Mouse (Mus musculus): ENCODE data around the gene Dlgap3. TPM values are rescaled to one million over a fixed set of nuclear protein-coding genes. Genes with fewer than 3 reads are reported as not detected.

The Dlgap3 gene
- polyA plus RNA-seq, 1 experiment from 2014 or later, result 1.4 TPM

GRCm38 (mm10) chr4:127215799-127216198 is 46.8 kb downstream of the Dlgap3 start:
- H3K4me2 ChIP-seq, result no peak overlapping the region
- no peak overlapping the region for H3K9ac ChIP-seq
- H3K4me3 ChIP-seq (ENCODE audit: low read depth, low read length), result no peak overlapping the region
- 34% methylated on average over 6 of the region's 9 CpGs for WGBS
- no peak for DNase-seq
- H3K27me3 ChIP-seq (ENCODE audit: insufficient read depth, low read length), result peaks cover 32% of the 10 kb centered on the region
- ATAC-seq (ENCODE audit: insufficient read depth), result no peak
- TF ChIP-seq CTCF (IDR thresholded peaks at IDR 0.05; ENCODE audit: low read depth), result no peak
- H3K27ac ChIP-seq (ENCODE audit: low read depth), result no peak overlapping the region
- no peaks in the 10 kb centered on the region for H3K36me3 ChIP-seq (ENCODE audit: insufficient read depth)
- H3K9me3 ChIP-seq (ENCODE audit: low read depth, low read length), result no peaks in the 10 kb centered on the region
- no peaks in the 10 kb centered on the region for H3K4me1 ChIP-seq (ENCODE audit: insufficient read depth)

GRCm38 (mm10) chr4:127216251-127216651 is 47.2 kb downstream of the Dlgap3 start:
- H3K27me3 ChIP-seq (ENCODE audit: insufficient read depth, low read length), result peaks cover 32% of the 10 kb centered on the region
- no peak overlapping the region for H3K4me2 ChIP-seq
- no peak for ATAC-seq (ENCODE audit: insufficient read depth)

GRCm38 (mm10) chr4:127217048-127217447 is 48.0 kb downstream of the Dlgap3 start:
- Histone ChIP-seq H3K9me3 (ENCODE audit: low read depth, low read length) (no peaks in the 10 kb centered on the region), H3K4me1 (ENCODE audit: insufficient read depth) (no peaks in the 10 kb centered on the region), H3K27ac (ENCODE audit: low read depth) (no peak overlapping the region), H3K9ac (no peak overlapping the region), H3K4me2 (no peak overlapping the region), H3K4me3 (ENCODE audit: low read depth, low read length) (no peak overlapping the region), H3K27me3 (ENCODE audit: insufficient read depth, low read length) (peaks cover 32% of the 10 kb centered on the region), H3K36me3 (ENCODE audit: insufficient read depth) (no peaks in the 10 kb centered on the region)
- no peak for DNase-seq
- TF ChIP-seq CTCF (IDR thresholded peaks at IDR 0.05; ENCODE audit: low read depth), result no peak
- 60% methylated on average over 11 of the region's 11 CpGs for WGBS
- ATAC-seq (ENCODE audit: insufficient read depth), result no peak

More at GRCm38 (mm10) chr4:127216251-127216651, 47.2 kb downstream of the Dlgap3 start:
- TF ChIP-seq CTCF (IDR thresholded peaks at IDR 0.05; ENCODE audit: low read depth), result no peak
- no peaks in the 10 kb centered on the region for H3K9me3 ChIP-seq (ENCODE audit: low read depth, low read length)
- no peak overlapping the region for H3K27ac ChIP-seq (ENCODE audit: low read depth)
- no peak overlapping the region for H3K9ac ChIP-seq
- H3K36me3 ChIP-seq (ENCODE audit: insufficient read depth), result no peaks in the 10 kb centered on the region
- no peak overlapping the region for H3K4me3 ChIP-seq (ENCODE audit: low read depth, low read length)
- WGBS, result 74% methylated on average over 4 of the region's 4 CpGs
- no peaks in the 10 kb centered on the region for H3K4me1 ChIP-seq (ENCODE audit: insufficient read depth)
- no peak for DNase-seq

GRCm38 (mm10) chr4:127223291-127223690 is 54.3 kb downstream of the Dlgap3 start:
- Histone ChIP-seq H3K4me3 (ENCODE audit: low read depth, low read length) (no peak overlapping the region), H3K9me3 (ENCODE audit: low read depth, low read length) (no peaks in the 10 kb centered on the region), H3K27ac (ENCODE audit: low read depth) (no peak overlapping the region), H3K27me3 (ENCODE audit: insufficient read depth, low read length) (peaks cover 38% of the 10 kb centered on the region), H3K36me3 (ENCODE audit: insufficient read depth) (no peaks in the 10 kb centered on the region), H3K9ac (no peak overlapping the region), H3K4me2 (no peak overlapping the region), H3K4me1 (ENCODE audit: insufficient read depth) (no peaks in the 10 kb centered on the region)
- ATAC-seq (ENCODE audit: insufficient read depth) (no peak), DNase-seq (no peak)
- no peak for TF ChIP-seq CTCF (IDR thresholded peaks at IDR 0.05; ENCODE audit: low read depth)
- WGBS, result 32% methylated on average over 10 of the region's 10 CpGs

- no peak overlapping the region for H3K4me3 ChIP-seq (ENCODE audit: low read depth, low read length)
- ATAC-seq (ENCODE audit: insufficient read depth) (no peak), DNase-seq (no peak)
- no peak overlapping the region for H3K27ac ChIP-seq (ENCODE audit: low read depth)
- no peaks in the 10 kb centered on the region for H3K9me3 ChIP-seq (ENCODE audit: low read depth, low read length)
- no peaks in the 10 kb centered on the region for H3K36me3 ChIP-seq (ENCODE audit: insufficient read depth)
- peaks cover 38% of the 10 kb centered on the region for H3K27me3 ChIP-seq (ENCODE audit: insufficient read depth, low read length)
- TF ChIP-seq CTCF (IDR thresholded peaks at IDR 0.05; ENCODE audit: low read depth), result no peak
- no peak overlapping the region for H3K9ac ChIP-seq
- no peak overlapping the region for H3K4me2 ChIP-seq
- 53% methylated on average over 4 of the region's 4 CpGs for WGBS
- no peaks in the 10 kb centered on the region for H3K4me1 ChIP-seq (ENCODE audit: insufficient read depth)
Observed at GRCm38 (mm10) chr4:127223755-127224154, 54.8 kb downstream of the Dlgap3 start.

- no peak for DNase-seq
- Histone ChIP-seq H3K27ac (ENCODE audit: low read depth) (no peak overlapping the region), H3K4me1 (ENCODE audit: insufficient read depth) (no peaks in the 10 kb centered on the region), H3K4me3 (ENCODE audit: low read depth, low read length) (no peak overlapping the region), H3K9me3 (ENCODE audit: low read depth, low read length) (no peaks in the 10 kb centered on the region), H3K36me3 (ENCODE audit: insufficient read depth) (no peaks in the 10 kb centered on the region), H3K27me3 (ENCODE audit: insufficient read depth, low read length) (peaks cover 38% of the 10 kb centered on the region), H3K9ac (no peak overlapping the region), H3K4me2 (no peak overlapping the region)
- TF ChIP-seq CTCF (IDR thresholded peaks at IDR 0.05; ENCODE audit: low read depth), result no peak
- no peak for ATAC-seq (ENCODE audit: insufficient read depth)
- 26% methylated on average over 19 of the region's 19 CpGs for WGBS
Observed at GRCm38 (mm10) chr4:127224444-127225100, 55.6 kb downstream of the Dlgap3 start.

GRCm38 (mm10) chr4:127226067-127226466 is 57.1 kb downstream of the Dlgap3 start:
- H3K27me3 ChIP-seq (ENCODE audit: insufficient read depth, low read length), result peaks cover 38% of the 10 kb centered on the region

More at GRCm38 (mm10) chr4:127226067-127226466, 57.1 kb downstream of the Dlgap3 start:
- no peaks in the 10 kb centered on the region for H3K9me3 ChIP-seq (ENCODE audit: low read depth, low read length)
- H3K27ac ChIP-seq (ENCODE audit: low read depth), result no peak overlapping the region
- no peak overlapping the region for H3K9ac ChIP-seq
- no peak for ATAC-seq (ENCODE audit: insufficient read depth)
- WGBS, result 49% methylated on average over 4 of the region's 4 CpGs
- DNase-seq, result no peak
- H3K4me1 ChIP-seq (ENCODE audit: insufficient read depth), result no peaks in the 10 kb centered on the region
- no peak for TF ChIP-seq CTCF (IDR thresholded peaks at IDR 0.05; ENCODE audit: low read depth)
- H3K36me3 ChIP-seq (ENCODE audit: insufficient read depth), result no peaks in the 10 kb centered on the region
- H3K4me3 ChIP-seq (ENCODE audit: low read depth, low read length), result no peak overlapping the region
- no peak overlapping the region for H3K4me2 ChIP-seq
